Mouse (Mus musculus): ENCODE data around the gene H2-Q4.
"Not testable (repeated sequence)": the region's sequence is repeated elsewhere in the genome, so short reads cannot be mapped to it uniquely, and the experiment has no call there.

H2-Q4 gene

GRCm38 (mm10) chr17:35420206-35420810 lies 40.9 kb downstream of the H2-Q4 start:
- peak; percentile 35 for DNase-seq (ENCODE audit: low read depth, low spot score)

DNA sequence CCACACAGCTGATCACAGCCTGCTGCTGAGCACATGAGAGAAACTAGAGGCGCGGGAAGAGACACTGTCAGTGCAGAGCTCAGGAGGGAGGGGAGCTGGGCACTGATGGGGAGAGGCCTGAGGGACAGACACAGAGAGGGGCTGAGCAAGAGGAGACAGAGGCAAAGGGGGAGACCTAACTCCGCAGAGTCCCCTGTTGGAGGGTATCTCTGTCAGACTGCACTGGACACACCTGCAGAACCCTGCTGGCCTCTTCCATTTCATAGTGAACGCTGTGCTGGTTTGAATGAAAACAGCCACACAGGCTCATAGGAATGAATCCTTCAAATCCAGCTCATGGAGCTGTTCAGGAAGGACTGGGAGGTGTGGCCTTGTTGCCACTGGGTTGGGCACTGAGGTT lies 41.9 kb downstream of the H2-Q4 start:
- not testable (repeated sequence) for DNase-seq (ENCODE audit: low read depth, low spot score)

- DNase-seq (ENCODE audit: low read depth, low spot score), result not testable (repeated sequence)
Measured at GRCm38 (mm10) chr17:35422360-35422759, 42.9 kb downstream of the H2-Q4 start.

- not testable (repeated sequence) for DNase-seq (ENCODE audit: low read depth, low spot score)
Measured at GRCm38 (mm10) chr17:35423131-35423810, 43.9 kb downstream of the H2-Q4 start.

- DNase-seq (ENCODE audit: low read depth, low spot score), result not testable (repeated sequence)
Measured at GRCm38 (mm10) chr17:35424106-35424505, 44.7 kb downstream of the H2-Q4 start.

DNA sequence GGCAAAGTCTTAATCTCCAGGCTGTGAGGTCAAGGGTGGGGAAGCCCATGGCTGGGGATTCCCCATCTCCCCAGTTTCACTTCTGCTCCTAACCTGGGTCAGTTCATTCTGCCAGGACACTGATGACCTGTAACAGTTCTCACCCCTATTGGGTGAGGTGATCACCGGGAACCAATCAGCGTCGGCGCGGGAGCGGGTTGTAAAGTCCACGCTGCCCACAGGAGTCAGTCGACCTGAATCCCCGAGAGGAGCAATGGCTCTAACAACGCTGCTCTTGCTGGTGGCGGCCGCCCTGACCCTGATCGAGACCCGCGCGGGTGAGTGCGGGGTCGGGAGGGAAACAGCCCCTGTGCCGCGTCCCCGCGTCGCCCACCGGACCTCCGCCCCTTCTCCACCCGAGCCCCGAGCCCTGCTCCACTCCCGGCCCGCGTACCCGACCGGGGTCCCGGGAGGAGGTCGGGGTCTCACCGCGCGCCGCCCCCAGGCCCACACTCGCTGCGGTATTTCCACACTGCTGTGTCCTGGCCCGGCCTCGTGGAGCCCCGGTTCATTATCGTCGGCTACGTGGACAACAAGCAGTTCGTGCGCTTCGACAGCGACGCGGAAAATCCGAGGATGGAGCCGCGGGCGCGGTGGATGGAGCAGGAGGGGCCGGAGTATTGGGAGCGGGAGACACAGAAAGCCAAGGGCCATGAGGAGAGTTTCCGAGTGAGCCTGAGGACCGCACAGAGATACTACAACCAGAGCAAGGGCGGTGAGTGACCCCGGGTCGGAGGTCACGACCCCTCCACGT lies 45.4 kb downstream of the H2-Q4 start, which contains the start of gene H2-Q6:
TSS of gene H2-Q6 (plus strand) at position 227 of the 793 bp plus-strand sequence.
- peak; percentile 52 for DNase-seq (ENCODE audit: low read depth, low spot score)

GRCm38 (mm10) chr17:35425474-35425873 lies 46.1 kb downstream of the H2-Q4 start:
- not testable (repeated sequence) for DNase-seq (ENCODE audit: low read depth, low spot score)

- not testable (repeated sequence) for DNase-seq (ENCODE audit: low read depth, low spot score)
Measured at GRCm38 (mm10) chr17:35428883-35429282, 49.5 kb downstream of the H2-Q4 start.

DNA sequence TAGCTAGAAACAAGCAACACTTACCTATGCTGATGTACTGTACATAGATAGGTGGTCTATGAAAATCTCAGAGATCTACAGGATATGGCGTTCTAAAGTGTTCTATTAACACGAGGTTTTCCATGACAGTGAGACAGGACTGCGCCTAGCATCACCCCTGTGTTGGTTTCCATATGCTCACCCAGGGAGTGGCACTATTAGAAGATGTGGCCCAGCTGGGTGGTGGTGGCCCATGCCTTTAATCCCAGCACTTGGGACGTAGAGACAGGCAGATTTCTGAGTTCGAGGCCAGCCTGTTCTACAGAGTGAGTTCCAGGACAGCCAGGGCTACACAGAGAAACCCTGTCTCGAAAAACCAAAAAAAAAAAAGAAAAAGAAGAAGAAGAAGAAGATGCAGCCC lies 51.3 kb downstream of the H2-Q4 start:
- not testable (repeated sequence) for DNase-seq (ENCODE audit: low read depth, low spot score)

DNA sequence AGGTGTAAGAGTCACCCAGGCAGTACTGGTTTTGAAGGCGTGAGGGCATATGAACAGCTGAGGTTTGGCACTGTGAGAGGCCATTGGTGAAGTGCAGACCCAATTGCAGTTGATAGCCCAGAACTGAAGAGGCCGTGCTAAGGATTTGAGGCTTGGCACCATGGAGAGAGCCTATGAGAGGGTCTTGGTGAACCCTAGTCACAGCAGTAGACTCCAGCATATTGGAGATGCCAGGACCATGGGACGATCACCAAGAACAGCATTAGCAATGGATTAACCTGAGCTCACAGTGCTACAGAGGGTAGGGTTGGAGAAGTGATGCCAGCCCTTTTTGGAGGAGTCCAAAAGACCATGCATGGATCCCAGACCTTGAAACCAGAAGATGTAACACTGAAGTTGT lies 52.8 kb downstream of the H2-Q4 start:
- DNase-seq (ENCODE audit: low read depth, low spot score), result not testable (repeated sequence)

GRCm38 (mm10) chr17:35434836-35435235 lies 55.4 kb downstream of the H2-Q4 start:
- DNase-seq (ENCODE audit: low read depth, low spot score), result not testable (repeated sequence)

Data from mesoderm, embryonic 11.5 days (tissue).